Mouse (Mus musculus): ENCODE data around the gene Znrf3. TPM values are rescaled to one million over a fixed set of nuclear protein-coding genes. Genes with fewer than 3 reads are reported as not detected.

Znrf3 gene
- polyA plus RNA-seq, 1 experiment from 2014 or later = 13.1 TPM

- no peak for DNase-seq (ENCODE audit: low spot score)
- no peak overlapping the region for H3K27ac ChIP-seq (replicated peaks)
- H3K4me1 ChIP-seq = peaks cover 68% of the 10 kb centered on the region
- 69% methylated on average over 2 of the region's 2 CpGs for WGBS
- peaks cover 8% of the 10 kb centered on the region; the same call in 1 of the 2 replicates for H3K36me3 ChIP-seq (replicated peaks)
- no peaks in the 10 kb centered on the region for H3K27me3 ChIP-seq (replicated peaks; ENCODE audit: low read depth, poor library complexity, severe bottlenecking)
- no peak overlapping the region for H3K4me3 ChIP-seq
- no peaks in the 10 kb centered on the region for H3K9me3 ChIP-seq
Measured at GRCm38 (mm10) chr11:5412644-5413190, 31.9 kb downstream of the Znrf3 start.

DNA sequence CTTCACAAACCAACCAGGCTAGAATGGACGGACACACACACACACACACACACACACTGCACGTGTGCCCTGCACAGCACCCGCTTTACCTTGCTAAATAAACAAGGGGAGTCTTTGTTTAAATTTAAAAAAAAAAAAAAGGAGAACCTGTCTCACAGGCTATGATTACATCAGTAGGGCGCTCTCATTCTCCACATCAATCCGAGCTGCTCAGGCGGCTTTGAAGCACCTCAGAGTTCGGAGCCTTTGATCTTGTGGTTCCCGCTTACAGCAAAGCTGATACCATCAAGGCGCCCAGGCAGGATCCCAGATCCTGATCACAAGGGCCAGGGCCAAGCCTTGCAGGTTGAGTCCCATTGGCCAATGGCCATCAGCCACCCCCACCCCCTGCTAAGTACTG, 33.1 kb downstream of the Znrf3 start:
- Histone ChIP-seq H3K27ac (replicated peaks) (no peak overlapping the region; the same call in none of the 2 replicates), H3K4me1 (peaks cover 59% of the 10 kb centered on the region), H3K9me3 (no peaks in the 10 kb centered on the region), H3K36me3 (replicated peaks) (peaks cover 8% of the 10 kb centered on the region; the same call in 1 of the 2 replicates), H3K4me3 (no peak overlapping the region), H3K27me3 (replicated peaks; ENCODE audit: low read depth, poor library complexity, severe bottlenecking) (no peaks in the 10 kb centered on the region)
- peak; percentile 66 for DNase-seq (ENCODE audit: low spot score)
- 25% methylated on average over 9 of the region's 9 CpGs for WGBS

GRCm38 (mm10) chr11:5404180-5404579, 40.5 kb downstream of the Znrf3 start:
- Histone ChIP-seq H3K27me3 (replicated peaks; ENCODE audit: low read depth, poor library complexity, severe bottlenecking) (no peaks in the 10 kb centered on the region), H3K36me3 (replicated peaks) (no peaks in the 10 kb centered on the region), H3K4me3 (no peak overlapping the region), H3K27ac (replicated peaks) (no peak overlapping the region), H3K4me1 (peaks cover 16% of the 10 kb centered on the region), H3K9me3 (no peaks in the 10 kb centered on the region)
- 78% methylated on average over 2 of the region's 2 CpGs for WGBS
- no peak for DNase-seq (ENCODE audit: low spot score)

DNA sequence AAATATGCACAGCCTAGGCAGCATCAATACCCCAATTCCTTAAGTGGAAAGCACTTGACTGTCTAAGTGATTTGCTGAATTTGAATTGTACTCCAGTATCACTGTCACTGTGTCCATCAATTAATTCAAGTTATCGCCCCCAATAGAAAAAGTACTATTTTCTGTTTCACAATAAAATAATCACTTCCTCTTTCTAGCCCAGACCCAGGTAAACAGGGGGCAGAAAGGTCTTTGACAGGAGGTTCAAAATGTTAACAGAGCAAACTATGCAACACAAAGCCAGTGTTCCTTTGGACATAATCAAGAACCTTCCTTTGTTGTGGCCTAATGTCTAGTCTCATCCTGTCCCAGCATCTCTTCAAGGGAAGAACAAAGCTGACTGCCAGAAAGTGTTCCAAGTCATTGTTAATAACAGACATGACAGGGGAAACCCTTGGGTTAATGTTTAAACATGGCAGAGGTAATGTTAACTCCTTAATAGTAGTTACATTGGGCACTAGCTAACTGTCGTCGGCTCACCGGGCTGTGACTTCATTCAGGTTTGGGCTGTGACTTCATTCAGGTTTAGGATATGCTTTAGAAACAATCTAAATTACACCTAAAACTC, 42.4 kb downstream of the Znrf3 start:
- Histone ChIP-seq H3K27me3 (replicated peaks; ENCODE audit: low read depth, poor library complexity, severe bottlenecking) (no peaks in the 10 kb centered on the region), H3K9me3 (no peaks in the 10 kb centered on the region), H3K4me3 (no peak overlapping the region), H3K4me1 (peaks cover 22% of the 10 kb centered on the region), H3K27ac (replicated peaks) (no peak overlapping the region), H3K36me3 (replicated peaks) (no peaks in the 10 kb centered on the region)
- WGBS = 89% methylated on average over 4 of the region's 4 CpGs
- no peak for DNase-seq (ENCODE audit: low spot score)

DNA sequence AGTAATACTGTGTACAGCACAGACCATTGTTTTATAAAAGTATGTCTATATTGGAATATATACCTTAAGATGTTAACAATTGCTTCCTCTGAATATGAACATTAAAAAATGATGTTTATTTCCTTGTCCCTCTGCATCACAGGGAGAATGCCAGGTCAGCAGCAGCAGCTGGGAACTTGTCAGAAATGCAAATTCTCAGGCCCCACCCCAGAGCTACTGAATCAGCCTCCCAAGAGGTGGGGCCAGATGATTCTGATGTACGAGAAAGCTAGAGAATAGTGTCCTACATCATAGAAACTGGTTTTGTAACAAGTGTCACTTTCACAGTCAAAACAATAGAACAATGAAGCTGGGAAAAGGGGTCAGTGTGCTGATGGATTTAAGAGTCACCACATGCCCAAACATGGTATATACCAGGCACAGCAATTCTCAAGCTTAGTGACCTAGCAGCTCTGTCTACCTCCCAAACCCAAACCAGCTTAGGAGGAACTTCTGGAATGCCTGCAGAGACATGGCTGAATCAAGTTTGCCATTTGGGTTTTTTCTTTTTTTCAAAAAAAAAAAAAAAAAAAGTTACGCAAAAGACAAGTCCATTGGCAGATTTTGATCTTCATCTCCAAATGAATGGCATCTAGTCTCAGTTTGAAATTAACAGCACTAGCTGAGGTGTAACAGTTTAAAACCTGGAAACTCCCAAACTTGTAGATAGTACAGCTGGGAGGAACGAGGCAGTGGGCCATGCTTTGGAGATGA, 46.2 kb downstream of the Znrf3 start:
- WGBS = 72% methylated on average over 3 of the region's 3 CpGs
- H3K27me3 ChIP-seq (replicated peaks; ENCODE audit: low read depth, poor library complexity, severe bottlenecking) = no peaks in the 10 kb centered on the region
- no peak overlapping the region for H3K4me3 ChIP-seq
- no peaks in the 10 kb centered on the region for H3K36me3 ChIP-seq (replicated peaks)
- peaks cover 25% of the 10 kb centered on the region for H3K4me1 ChIP-seq
- H3K9me3 ChIP-seq = no peaks in the 10 kb centered on the region
- DNase-seq (ENCODE audit: low spot score) = no peak
- no peak overlapping the region for H3K27ac ChIP-seq (replicated peaks)

DNA sequence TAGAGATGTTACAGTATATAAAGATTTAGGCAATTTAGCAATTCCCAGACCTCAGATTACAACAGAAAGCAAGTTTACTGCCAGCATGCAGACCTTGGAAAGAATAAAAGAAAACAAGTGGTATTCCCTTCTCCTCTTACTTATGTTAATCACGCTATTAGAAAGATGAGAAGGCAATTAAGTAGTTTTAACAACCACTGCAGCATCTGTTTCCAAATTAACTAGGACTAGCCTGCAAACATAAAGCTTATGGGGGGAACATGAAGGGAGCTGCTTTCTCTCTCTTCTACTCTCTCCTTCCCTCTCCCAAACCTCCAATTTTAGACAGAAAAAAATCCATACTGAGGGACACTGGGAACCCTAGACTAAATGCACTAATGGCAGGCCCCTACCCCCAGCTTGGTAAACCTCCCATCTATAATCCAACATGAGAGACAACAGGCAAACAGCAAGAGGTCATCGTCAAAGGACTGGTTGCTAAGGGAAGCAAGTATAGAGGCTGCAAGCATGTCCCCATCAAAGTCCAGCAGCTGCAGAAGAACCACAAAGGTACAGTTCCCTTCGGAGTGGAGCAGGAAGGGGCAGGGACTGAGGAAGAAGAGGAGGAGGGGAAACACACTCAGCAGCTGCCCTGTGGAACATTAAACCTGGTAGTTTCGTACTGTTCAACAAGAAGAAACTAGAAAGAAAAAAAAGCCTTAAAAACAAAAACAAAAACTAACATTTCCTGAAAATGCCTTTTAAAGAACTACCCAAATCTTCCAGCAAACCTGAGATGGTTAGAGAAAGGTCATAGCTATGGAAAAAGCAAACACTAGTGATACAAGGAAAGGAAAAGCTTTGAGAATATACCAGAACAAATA, 53.4 kb downstream of the Znrf3 start:
- H3K27me3 ChIP-seq (replicated peaks; ENCODE audit: low read depth, poor library complexity, severe bottlenecking) = no peaks in the 10 kb centered on the region
- H3K9me3 ChIP-seq = no peaks in the 10 kb centered on the region
- DNase-seq (ENCODE audit: low spot score) = no peak
- WGBS = 18% methylated on average over 4 of the region's 4 CpGs
- no peak overlapping the region for H3K27ac ChIP-seq (replicated peaks)
- H3K36me3 ChIP-seq (replicated peaks) = no peaks in the 10 kb centered on the region
- peaks cover 33% of the 10 kb centered on the region for H3K4me1 ChIP-seq
- no peak overlapping the region for H3K4me3 ChIP-seq

GRCm38 (mm10) chr11:5382652-5383051, 62.0 kb downstream of the Znrf3 start:
- H3K9me3 ChIP-seq = no peaks in the 10 kb centered on the region
- H3K27me3 ChIP-seq (replicated peaks; ENCODE audit: low read depth, poor library complexity, severe bottlenecking) = no peaks in the 10 kb centered on the region
- peaks cover 5% of the 10 kb centered on the region for H3K4me1 ChIP-seq
- WGBS = 77% methylated on average over 2 of the region's 2 CpGs
- DNase-seq (ENCODE audit: low spot score) = no peak
- no peak overlapping the region for H3K4me3 ChIP-seq
- no peaks in the 10 kb centered on the region for H3K36me3 ChIP-seq (replicated peaks)
- H3K27ac ChIP-seq (replicated peaks) = no peak overlapping the region

GRCm38 (mm10) chr11:5381226-5381625, 63.4 kb downstream of the Znrf3 start:
- no peaks in the 10 kb centered on the region for H3K27me3 ChIP-seq (replicated peaks; ENCODE audit: low read depth, poor library complexity, severe bottlenecking)
- no peak overlapping the region for H3K4me3 ChIP-seq
- WGBS = 92% methylated on average over 5 of the region's 5 CpGs
- H3K9me3 ChIP-seq = no peaks in the 10 kb centered on the region
- no peak for DNase-seq (ENCODE audit: low spot score)
- H3K27ac ChIP-seq (replicated peaks) = no peak overlapping the region
- H3K36me3 ChIP-seq (replicated peaks) = no peaks in the 10 kb centered on the region
- H3K4me1 ChIP-seq = peaks cover 5% of the 10 kb centered on the region

DNA sequence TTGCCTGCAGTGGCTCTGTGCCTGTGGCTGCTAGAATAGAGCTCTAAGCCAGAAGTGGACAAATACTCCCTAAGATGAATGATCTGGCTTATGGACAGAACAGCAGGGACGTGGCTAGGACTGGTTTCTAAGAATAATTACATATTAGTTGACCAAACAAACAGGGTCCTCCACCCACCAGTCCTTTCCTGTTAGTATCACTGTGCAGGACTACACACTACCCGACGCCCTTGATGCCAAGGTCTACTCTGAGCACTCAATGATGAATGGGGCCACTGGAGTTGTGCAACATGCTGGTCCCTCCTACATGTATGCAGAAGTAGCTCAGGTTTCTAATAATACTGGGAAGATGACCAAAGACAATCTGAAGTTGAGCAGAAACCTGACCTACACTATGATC, 64.4 kb downstream of the Znrf3 start:
- H3K4me1 ChIP-seq = peaks cover 5% of the 10 kb centered on the region
- no peaks in the 10 kb centered on the region for H3K9me3 ChIP-seq
- H3K4me3 ChIP-seq = no peak overlapping the region
- H3K27me3 ChIP-seq (replicated peaks; ENCODE audit: low read depth, poor library complexity, severe bottlenecking) = no peaks in the 10 kb centered on the region
- H3K36me3 ChIP-seq (replicated peaks) = no peaks in the 10 kb centered on the region
- WGBS = 85% methylated on average over 3 of the region's 3 CpGs
- no peak overlapping the region for H3K27ac ChIP-seq (replicated peaks)
- DNase-seq (ENCODE audit: low spot score) = no peak

- WGBS = 73% methylated on average over 10 of the region's 10 CpGs
- H3K36me3 ChIP-seq (replicated peaks) = 0 out of 2 replicates have a peak, but pooled peaks cover 4% of the 10 kb centered on the region
- no peak overlapping the region for H3K4me3 ChIP-seq
- H3K4me1 ChIP-seq = no peaks in the 10 kb centered on the region
- no peak for DNase-seq (ENCODE audit: low spot score)
- no peaks in the 10 kb centered on the region for H3K27me3 ChIP-seq (replicated peaks; ENCODE audit: low read depth, poor library complexity, severe bottlenecking)
- H3K9me3 ChIP-seq = no peaks in the 10 kb centered on the region
- no peak overlapping the region for H3K27ac ChIP-seq (replicated peaks)
Measured at GRCm38 (mm10) chr11:5369176-5369575, 75.5 kb downstream of the Znrf3 start.

- no peak overlapping the region for H3K4me3 ChIP-seq
- no peaks in the 10 kb centered on the region for H3K9me3 ChIP-seq
- no peak overlapping the region for H3K27ac ChIP-seq (replicated peaks)
- H3K36me3 ChIP-seq (replicated peaks) = 0 out of 2 replicates have a peak, but pooled peaks cover 4% of the 10 kb centered on the region
- no peaks in the 10 kb centered on the region for H3K27me3 ChIP-seq (replicated peaks; ENCODE audit: low read depth, poor library complexity, severe bottlenecking)
- H3K4me1 ChIP-seq = no peaks in the 10 kb centered on the region
- no peak for DNase-seq (ENCODE audit: low spot score)
Measured at GRCm38 (mm10) chr11:5368492-5368891, 76.2 kb downstream of the Znrf3 start.

DNA sequence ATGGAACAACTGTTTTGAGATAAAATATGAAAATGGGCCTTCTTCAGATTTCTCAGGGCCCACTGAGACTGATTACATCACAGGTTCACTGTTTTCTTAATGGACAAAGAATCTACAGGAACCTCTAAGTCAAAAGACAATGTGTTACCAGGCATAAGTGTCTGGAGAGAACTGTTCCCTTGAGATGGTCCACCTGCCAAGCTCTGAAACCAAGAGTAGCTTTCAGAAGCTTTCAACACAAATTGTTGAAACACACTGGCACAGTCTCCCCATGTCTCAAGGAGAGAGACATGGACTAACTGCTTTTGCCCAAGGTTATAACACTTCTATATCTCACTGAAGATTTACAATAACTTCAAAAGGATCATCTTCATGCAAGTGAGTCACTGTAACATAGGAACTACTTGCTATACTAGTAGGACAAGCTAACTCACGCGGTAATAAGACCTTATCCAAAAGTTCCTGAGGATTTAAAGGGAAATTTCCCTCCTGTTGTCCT, 89.3 kb downstream of the Znrf3 start:
- no peaks in the 10 kb centered on the region for H3K9me3 ChIP-seq
- H3K27me3 ChIP-seq (replicated peaks; ENCODE audit: low read depth, poor library complexity, severe bottlenecking) = no peaks in the 10 kb centered on the region
- H3K27ac ChIP-seq (replicated peaks) = no peak overlapping the region
- 94% methylated on average over 2 of the region's 2 CpGs for WGBS
- no peak overlapping the region for H3K4me3 ChIP-seq
- no peaks in the 10 kb centered on the region for H3K4me1 ChIP-seq
- no peak for DNase-seq (ENCODE audit: low spot score)
- peaks cover 4% of the 10 kb centered on the region for H3K36me3 ChIP-seq (replicated peaks)
